Comparison of ENCODE assay signal across 8 mouse cellular contexts in genomic region chr2:57102091-57102855, GRCm38 (mm10). TPM values are rescaled to one million over a fixed set of nuclear protein-coding genes. Genes with fewer than 3 reads are reported as not detected.
DNase-seq lines count a peak whose midpoint lies in the region; ATAC-seq and TF ChIP-seq lines count a peak whose summit lies in the region.

No protein-coding gene starts in this region.

- peak overlapping the region; percentile 88 for H3K4me2 ChIP-seq in embryonic facial prominence, embryonic 12.5 days (replicated peaks)
- H3K4me2 ChIP-seq in lung, embryonic 14.5 days: peak overlapping the region; percentile 69

- TF ChIP-seq CTCF in layer of hippocampus, adult 2 months (conservative IDR thresholded peaks at IDR 0.05): peak; percentile 26; the same call in 1 of the 2 replicates
- TF ChIP-seq CTCF in lung, embryonic 14.5 days (IDR thresholded peaks at IDR 0.05; ENCODE audit: low read depth): 0 out of 2 replicates have a peak, but pooled peaks have one; percentile 4

- no peaks in the 10 kb centered on the region for H3K36me3 ChIP-seq in embryonic facial prominence, embryonic 12.5 days
- H3K36me3 ChIP-seq in lung, embryonic 14.5 days (ENCODE audit: insufficient read depth): no peaks in the 10 kb centered on the region

- peaks cover 71% of the 10 kb centered on the region for H3K27me3 ChIP-seq in embryonic facial prominence, embryonic 12.5 days
- peaks cover 86% of the 10 kb centered on the region for H3K27me3 ChIP-seq in lung, embryonic 14.5 days (ENCODE audit: insufficient read depth, low read length)

- WGBS in embryonic facial prominence, embryonic 12.5 days: under 1% methylated on average over 51 of the region's 51 CpGs
- WGBS in lung, embryonic 14.5 days: under 1% methylated on average over 50 of the region's 51 CpGs

- DNase-seq in layer of hippocampus, adult 2 months (ENCODE audit: low spot score in 2 of 2): no peak
- DNase-seq in layer of hippocampus, postnatal 10 days (ENCODE audit: low spot score in 2 of 2): no peak
- DNase-seq in heart, postnatal 4 days: peak; percentile 27
- DNase-seq in lung, embryonic 14.5 days: peak; percentile 51
- DNase-seq in retina, postnatal 1 day: peak; percentile 65
- no peak for DNase-seq in left cerebral cortex, postnatal 14 days (ENCODE audit: low spot score in 2 of 2)
- no peak for DNase-seq in frontal cortex, postnatal 36 days (ENCODE audit: low spot score in 2 of 2)

- peak; percentile 81 for ATAC-seq in embryonic facial prominence, embryonic 12.5 days (ENCODE audit: insufficient number of reproducible peaks, insufficient read depth, low FRiP score, low TSS enrichment)
- peak; percentile 75 for ATAC-seq in lung, embryonic 14.5 days (ENCODE audit: insufficient read depth)

- intact Hi-C loops in left cerebral cortex, postnatal 14 days (cut with DNase I): loop anchor here (10.0 kb wide), 1 partner anchor 513 kb away; no protein-coding TSS in a partner anchor

- H3K27ac ChIP-seq in layer of hippocampus, adult 2 months: no peak overlapping the region
- H3K27ac ChIP-seq in embryonic facial prominence, embryonic 12.5 days: no peak overlapping the region
- no peak overlapping the region for H3K27ac ChIP-seq in lung, embryonic 14.5 days (ENCODE audit: low read depth)

- H3K9me3 ChIP-seq in embryonic facial prominence, embryonic 12.5 days: no peaks in the 10 kb centered on the region
- H3K9me3 ChIP-seq in lung, embryonic 14.5 days (ENCODE audit: low read depth, low read length): no peaks in the 10 kb centered on the region

- H3K4me3 ChIP-seq in layer of hippocampus, adult 2 months: peak overlapping the region; percentile 53
- H3K4me3 ChIP-seq in embryonic facial prominence, embryonic 12.5 days: peak overlapping the region; percentile 42
- peak overlapping the region; percentile 39 for H3K4me3 ChIP-seq in lung, embryonic 14.5 days (ENCODE audit: low read depth, low read length)

- H3K4me1 ChIP-seq in embryonic facial prominence, embryonic 12.5 days: peaks cover 13% of the 10 kb centered on the region
- H3K4me1 ChIP-seq in lung, embryonic 14.5 days (ENCODE audit: insufficient read depth): 0 out of 2 replicates have a peak, but pooled peaks cover 5% of the 10 kb centered on the region

- no peak overlapping the region for H3K9ac ChIP-seq in embryonic facial prominence, embryonic 12.5 days
- H3K9ac ChIP-seq in lung, embryonic 14.5 days: no peak overlapping the region

RNA-seq across cellular contexts. Expression of gene Nr4a2, which starts 21.5 kb away (rescaled TPM):
- total RNA-seq in layer of hippocampus, adult 2 months (2021): 10 to 100 TPM; 52.5 to 55.0 TPM
- total RNA-seq in layer of hippocampus, postnatal 10 days (2021): 10 to 100 TPM; 55.5 to 75.3 TPM
- polyA plus RNA-seq in embryonic facial prominence, embryonic 12.5 days (2016; fragmentation: Nextera tagmentation; extraction: Ambion mirVana): 7.5 and 8.4 TPM in 2 replicates
- total RNA-seq in heart, postnatal 4 days (2021): 1 to 10 TPM; 1.9 TPM
- polyA plus RNA-seq in lung, embryonic 14.5 days (2014; fragmentation: Nextera tagmentation; extraction: Ambion mirVana): 5.1 and 5.9 TPM in 2 replicates
- 10 to 100 TPM; 44.6 to 62.5 TPM for total RNA-seq in left cerebral cortex, postnatal 14 days (2021)

Comparison
In these comparisons a context has a peak if more than half of its experiments do, and no peak if none do; other contexts are left out.
1. DNase-seq: peak in heart, postnatal 4 days (single experiment), lung, embryonic 14.5 days (single experiment) and retina, postnatal 1 day (single experiment); none in layer of hippocampus, adult 2 months (0 of 2), layer of hippocampus, postnatal 10 days (0 of 2), left cerebral cortex, postnatal 14 days (0 of 2) and frontal cortex, postnatal 36 days (0 of 2).
2. RNA of gene Nr4a2, which starts 21.5 kb away (total RNA-seq): 55.5 to 75.3 TPM in layer of hippocampus, postnatal 10 days, 44.6 to 62.5 TPM in left cerebral cortex, postnatal 14 days and 52.5 to 55.0 TPM in layer of hippocampus, adult 2 months; 1.9 TPM in heart, postnatal 4 days; every median in the first group is over 10 times any median in the second.
3. Peak in every context shown above with its lines, with median percentiles within 50 percentile points of each other: H3K4me3 ChIP-seq.